Mouse (Mus musculus): ENCODE results near the gene Cdv3.

DNA sequence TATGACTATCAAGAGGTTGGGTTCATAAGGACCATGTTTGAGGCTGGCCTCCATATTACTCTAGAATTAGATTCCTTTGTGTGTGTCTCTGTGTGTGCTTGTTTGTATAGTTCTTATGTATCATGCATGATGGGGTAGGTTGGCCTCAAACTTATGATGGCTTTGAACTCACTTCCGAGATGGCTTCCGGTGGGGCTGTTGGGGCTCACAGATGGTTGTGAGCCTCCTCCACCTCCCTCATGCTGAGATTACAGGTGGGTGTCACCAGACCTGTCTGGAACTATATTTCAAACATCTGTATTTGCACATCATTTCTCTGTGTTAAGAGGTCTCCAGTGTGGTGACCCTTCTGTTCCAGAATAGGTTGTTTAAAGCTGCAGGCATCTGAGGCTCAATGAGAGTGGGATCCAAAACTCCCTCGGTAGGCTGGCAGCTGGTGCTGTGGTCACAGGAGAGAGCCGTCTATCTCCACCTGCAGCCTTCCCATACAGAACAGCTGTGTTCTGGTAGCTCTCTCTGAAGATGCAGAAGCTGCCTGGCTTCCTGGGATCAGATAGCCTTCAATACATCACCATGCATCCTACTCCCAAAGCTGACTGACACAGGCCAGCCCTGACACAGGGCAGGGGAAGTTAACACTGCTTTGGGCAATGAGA is 18.6 kb upstream of the Cdv3 start:
- no peak for TF ChIP-seq ZC3H11A (IDR thresholded peaks at IDR 0.05; ENCODE audit: borderline replicate concordance, low read depth, low read length)
- no peak for TF ChIP-seq MAFK (IDR thresholded peaks at IDR 0.05; ENCODE audit: insufficient read depth, low read depth, low read length)
- no peak for TF ChIP-seq CHD2 (IDR thresholded peaks at IDR 0.05; ENCODE audit: low read depth, low read length)
- TF ChIP-seq ZNF384 (IDR thresholded peaks at IDR 0.05; ENCODE audit: low read depth, low read length) = no peak
